Mouse (Mus musculus): Measurements from ENCODE around the gene Spryd4.

DNA sequence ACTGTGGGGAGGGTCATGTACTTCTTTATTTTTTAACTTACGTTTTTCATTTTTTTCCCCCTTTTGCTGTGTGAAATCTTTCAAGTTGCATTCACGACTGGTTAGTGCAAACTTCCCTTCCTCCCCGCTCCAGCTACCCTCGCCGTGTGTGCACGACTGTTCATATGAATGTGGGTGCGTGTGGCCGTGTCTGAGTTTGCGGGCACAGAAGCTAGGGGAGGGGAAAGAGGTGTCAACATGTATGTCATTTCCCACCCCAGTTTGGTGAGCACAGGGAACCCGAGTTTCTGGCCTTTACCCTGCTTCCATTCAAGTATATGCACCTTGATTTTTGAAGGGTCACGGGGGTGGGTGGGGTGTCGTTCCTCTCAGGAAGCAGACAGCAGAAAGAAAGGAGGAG is 19.0 kb upstream of the Spryd4 start:
- no peak for TF ChIP-seq CTCF (IDR thresholded peaks at IDR 0.05; ENCODE audit: insufficient read depth, low read length)
- TF ChIP-seq POLR2A (IDR thresholded peaks at IDR 0.05; ENCODE audit: borderline replicate concordance, extremely low read depth, low read depth, low read length) = no peak

Measured in lung, adult 2 months (tissue).